Comparison of ENCODE assay signal across 8 mouse cellular contexts in genomic region chr15:75060505-75060904, GRCm38 (mm10). TPM values are rescaled to one million over a fixed set of nuclear protein-coding genes. Genes with fewer than 3 reads are reported as not detected.
A peak's percentile ranks its signal among the peaks of the same experiment; 100 is the strongest.
DNase-seq lines count a peak whose midpoint lies in the region; ATAC-seq lines count a peak whose summit lies in the region.

No protein-coding gene starts in this region.

- H3K4me2 ChIP-seq in hindbrain, embryonic 14.5 days (replicated peaks), result no peak overlapping the region
- H3K4me2 ChIP-seq in hindbrain, embryonic 13.5 days, result no peak overlapping the region
- no peak overlapping the region for H3K4me2 ChIP-seq in embryonic facial prominence, embryonic 14.5 days (ENCODE audit: low read depth, low read length)

- no peaks in the 10 kb centered on the region for H3K9me3 ChIP-seq in hindbrain, embryonic 14.5 days (ENCODE audit: control insufficient read depth, low read length)
- no peaks in the 10 kb centered on the region for H3K9me3 ChIP-seq in hindbrain, embryonic 13.5 days
- H3K9me3 ChIP-seq in embryonic facial prominence, embryonic 14.5 days (ENCODE audit: control insufficient read depth, low read length), result no peaks in the 10 kb centered on the region

- no peaks in the 10 kb centered on the region for H3K27me3 ChIP-seq in hindbrain, embryonic 14.5 days (ENCODE audit: control insufficient read depth, insufficient read depth, low read length)
- H3K27me3 ChIP-seq in hindbrain, embryonic 13.5 days, result no peaks in the 10 kb centered on the region
- no peaks in the 10 kb centered on the region for H3K27me3 ChIP-seq in embryonic facial prominence, embryonic 14.5 days (replicated peaks; ENCODE audit: control insufficient read depth, insufficient read depth, low read length)

- no peaks in the 10 kb centered on the region for H3K36me3 ChIP-seq in hindbrain, embryonic 14.5 days (replicated peaks; ENCODE audit: control insufficient read depth, insufficient read depth)
- no peaks in the 10 kb centered on the region for H3K36me3 ChIP-seq in hindbrain, embryonic 13.5 days
- H3K36me3 ChIP-seq in embryonic facial prominence, embryonic 14.5 days (ENCODE audit: control insufficient read depth, insufficient read depth, low read length), result no peaks in the 10 kb centered on the region

- no peaks in the 10 kb centered on the region for H3K4me1 ChIP-seq in hindbrain, embryonic 14.5 days (replicated peaks; ENCODE audit: control insufficient read depth, insufficient read depth, low read length)
- H3K4me1 ChIP-seq in hindbrain, embryonic 13.5 days (replicated peaks), result no peaks in the 10 kb centered on the region
- no peaks in the 10 kb centered on the region for H3K4me1 ChIP-seq in embryonic facial prominence, embryonic 14.5 days (ENCODE audit: control insufficient read depth, insufficient read depth, low read length)

- H3K9ac ChIP-seq in hindbrain, embryonic 14.5 days, result no peak overlapping the region
- no peak overlapping the region for H3K9ac ChIP-seq in hindbrain, embryonic 13.5 days
- no peak overlapping the region for H3K9ac ChIP-seq in embryonic facial prominence, embryonic 14.5 days (ENCODE audit: low read depth, low read length)

- peak; percentile 28 for DNase-seq in hindbrain, embryonic 14.5 days (ENCODE audit: low spot score)
- peak; percentile 56 to 66 for DNase-seq in CD8-positive naive resting alpha-beta T cell, adult 2 months (ENCODE audit: low read depth in 2 of 2, low spot score in 2 of 2)
- peak; percentile 60 to 73 for DNase-seq in adrenal gland, postnatal 36 days
- peak; percentile 3 for DNase-seq in embryonic facial prominence, embryonic 14.5 days (ENCODE audit: low spot score)
- peak; percentile 13 for DNase-seq in layer of hippocampus, adult 9-10 months (ENCODE audit: low spot score)
- peak; percentile 38 for DNase-seq in mesoderm, embryonic 11.5 days (ENCODE audit: low read depth, low spot score)
- DNase-seq in thymus, postnatal 10 days (ENCODE audit: low spot score in 2 of 2), result peak; percentile 37 to 77

- no peak overlapping the region for H3K4me3 ChIP-seq in hindbrain, embryonic 14.5 days (replicated peaks; ENCODE audit: low read length)
- no peak overlapping the region for H3K4me3 ChIP-seq in hindbrain, embryonic 13.5 days
- H3K4me3 ChIP-seq in embryonic facial prominence, embryonic 14.5 days (ENCODE audit: low read depth, low read length), result no peak overlapping the region

- H3K27ac ChIP-seq in hindbrain, embryonic 14.5 days, result no peak overlapping the region
- no peak overlapping the region for H3K27ac ChIP-seq in hindbrain, embryonic 13.5 days
- no peak overlapping the region for H3K27ac ChIP-seq in embryonic facial prominence, embryonic 14.5 days (replicated peaks; ENCODE audit: low read depth, low read length)

- ATAC-seq in hindbrain, embryonic 14.5 days (ENCODE audit: low FRiP score), result no peak
- ATAC-seq in hindbrain, embryonic 13.5 days (ENCODE audit: low FRiP score), result no peak
- no peak for ATAC-seq in embryonic facial prominence, embryonic 14.5 days (ENCODE audit: low read depth)

RNA-seq across cellular contexts. Expression of gene Ly6c1, which starts 11.9 kb away (rescaled TPM):
- 5.6 and 5.9 TPM in 2 replicates for polyA plus RNA-seq in hindbrain, embryonic 14.5 days (2014; fragmentation: Nextera tagmentation; extraction: Ambion mirVana)
- 2.0 and 2.7 TPM in 2 replicates for polyA plus RNA-seq in hindbrain, embryonic 13.5 days (2015; fragmentation: Nextera tagmentation; extraction: Ambion mirVana)
- total RNA-seq in adrenal gland, postnatal 36 days (2021), result 100 to 1,000 TPM in 1 of 2 experiments, 10 to 100 TPM in 1; 90.1 to 138 TPM
- polyA plus RNA-seq in embryonic facial prominence, embryonic 14.5 days (2014; fragmentation: Nextera tagmentation; extraction: Ambion mirVana), result 14.8 and 21.5 TPM in 2 replicates

RNA-seq across cellular contexts. Expression of gene Ly6c2, which starts 51.3 kb away (rescaled TPM):
- polyA plus RNA-seq in hindbrain, embryonic 14.5 days (2014; fragmentation: Nextera tagmentation; extraction: Ambion mirVana), result 0.39 TPM in 1 of 2 replicates, not detected in the other
- polyA plus RNA-seq in hindbrain, embryonic 13.5 days (2015; fragmentation: Nextera tagmentation; extraction: Ambion mirVana), result not detected in 2 replicates
- total RNA-seq in adrenal gland, postnatal 36 days (2021), result 1 to 10 TPM; 3.5 to 7.4 TPM
- 1.1 and 1.7 TPM in 2 replicates for polyA plus RNA-seq in embryonic facial prominence, embryonic 14.5 days (2014; fragmentation: Nextera tagmentation; extraction: Ambion mirVana)

Comparison
In these comparisons a context has a peak if more than half of its experiments do, and no peak if none do; other contexts are left out.
1. DNase-seq: peak in every context shown above with its lines; median percentile 66 in adrenal gland, postnatal 36 days; 61 in CD8-positive naive resting alpha-beta T cell, adult 2 months; 57 in thymus, postnatal 10 days; 38 in mesoderm, embryonic 11.5 days; 28 in hindbrain, embryonic 14.5 days; 13 in layer of hippocampus, adult 9-10 months; 3 in embryonic facial prominence, embryonic 14.5 days.